Mouse (Mus musculus) cerebellum, adult 2 months (tissue): ENCODE data around the gene Cd47.

Experiments
- CTCF ChIP-seq: fragments of 200-500 bp; IDR thresholded peaks from 2 replicates; pipeline ENCODE4 v1.5.1; 2011; ENCODE audit warnings: low read depth, mild to moderate bottlenecking, control low read depth, low read length, moderate library complexity, borderline replicate concordance; ENCODE audit not compliant: insufficient read depth
- POLR2A ChIP-seq: fragments of 200-500 bp; IDR thresholded peaks from 2 replicates; pipeline ENCODE4 v1.6.1; 2011; ENCODE audit warnings: low read length, control low read depth, borderline replicate concordance; ENCODE audit not compliant: insufficient read depth

- TF ChIP-seq CTCF, result no peak
- no peak for TF ChIP-seq POLR2A
These were observed 155.6 kb downstream of the Cd47 start for GRCm38 (mm10) chr16:49955952-49956351.
